Mouse (Mus musculus): ENCODE results near the gene Snrnp70. TPM values are rescaled to one million over a fixed set of nuclear protein-coding genes. Genes with fewer than 3 reads are reported as not detected.
A peak's percentile ranks its signal among the peaks of the same experiment; 100 is the strongest.
"Not testable (repeated sequence)": the region's sequence is repeated elsewhere in the genome, so short reads cannot be mapped to it uniquely, and the experiment has no call there.

The Snrnp70 gene
- total RNA-seq, 2 experiments from 2014 or later = 428 to 429 TPM

GRCm38 (mm10) chr7:45407836-45408235, 12.3 kb upstream of the Snrnp70 start:
- TF ChIP-seq CTCF (IDR thresholded peaks at IDR 0.05) = no peak
- intact Hi-C loops (cut with DNase I) = no loop called here
- Histone ChIP-seq H3K27ac (no peak overlapping the region), H3K4me3 (no peak overlapping the region)
- DNase-seq (ENCODE audit: extremely low spot score in 1 of 2, low spot score in 2 of 2) = no peak

GRCm38 (mm10) chr7:45406157-45407156, 10.9 kb upstream of the Snrnp70 start:
- H3K4me3 ChIP-seq = no peak overlapping the region
- TF ChIP-seq CTCF (IDR thresholded peaks at IDR 0.05) = peak; percentile 12
- no peak for DNase-seq (ENCODE audit: extremely low spot score in 1 of 2, low spot score in 2 of 2)
- H3K27ac ChIP-seq = no peak overlapping the region
- intact Hi-C loops (cut with DNase I) = no loop called here

- intact Hi-C loops (cut with DNase I) = no loop called here
- H3K27ac ChIP-seq = no peak within 1 kb of the TSS
- DNase-seq (ENCODE audit: extremely low spot score in 1 of 2, low spot score in 2 of 2) = peak; percentile 54 to 76
- TF ChIP-seq CTCF (IDR thresholded peaks at IDR 0.05) = peak; percentile 89
- H3K4me3 ChIP-seq = peak within 1 kb of the TSS; percentile 20; the same call in 1 of the 2 replicates
These were observed 9.8 kb upstream of the Snrnp70 start, which contains the start of gene Kcna7 for GRCm38 (mm10) chr7:45405091-45406075. TSS of gene Kcna7 (plus strand) at chr7:45405653.

GRCm38 (mm10) chr7:45403532-45404261, 8.2 kb upstream of the Snrnp70 start:
- H3K27ac ChIP-seq = no peak overlapping the region
- DNase-seq (ENCODE audit: extremely low spot score in 1 of 2, low spot score in 2 of 2) = peak in 1 of 2 experiments; percentile 39
- H3K4me3 ChIP-seq = no peak overlapping the region
- intact Hi-C loops (cut with DNase I) = no loop called here
- peak; percentile 62 for TF ChIP-seq CTCF (IDR thresholded peaks at IDR 0.05)

GRCm38 (mm10) chr7:45401521-45402085, 6.1 kb upstream of the Snrnp70 start:
- Histone ChIP-seq H3K27ac (no peak overlapping the region), H3K4me3 (no peak overlapping the region)
- TF ChIP-seq CTCF (IDR thresholded peaks at IDR 0.05) = no peak
- intact Hi-C loops (cut with DNase I) = no loop called here
- DNase-seq (ENCODE audit: extremely low spot score in 1 of 2, low spot score in 2 of 2) = no peak

GRCm38 (mm10) chr7:45396787-45397186, 1.2 kb upstream of the Snrnp70 start:
- H3K27ac ChIP-seq = no peak overlapping the region
- intact Hi-C loops (cut with DNase I) = loop anchor here (5.0 kb wide), 1 partner anchor 89 kb away; no protein-coding TSS in a partner anchor
- no peak overlapping the region for H3K4me3 ChIP-seq
- no peak for TF ChIP-seq CTCF (IDR thresholded peaks at IDR 0.05)
- no peak for DNase-seq (ENCODE audit: extremely low spot score in 1 of 2, low spot score in 2 of 2)

GRCm38 (mm10) chr7:45396337-45396775, 814 bp upstream of the Snrnp70 start:
- intact Hi-C loops (cut with DNase I) = loop anchor here (5.0 kb wide), 1 partner anchor 89 kb away; no protein-coding TSS in a partner anchor
- peak overlapping the region; percentile 55 for H3K4me3 ChIP-seq
- peak overlapping the region; percentile 66 for H3K27ac ChIP-seq
- TF ChIP-seq CTCF (IDR thresholded peaks at IDR 0.05) = peak; percentile 46
- not testable (repeated sequence) for DNase-seq (ENCODE audit: extremely low spot score in 1 of 2, low spot score in 2 of 2)

GRCm38 (mm10) chr7:45395129-45395541, 407 bp downstream of the Snrnp70 start:
- H3K27ac ChIP-seq = peak overlapping the region; percentile 98
- DNase-seq (ENCODE audit: extremely low spot score in 1 of 2, low spot score in 2 of 2) = no peak
- H3K4me3 ChIP-seq = peak overlapping the region; percentile 90
- intact Hi-C loops (cut with DNase I) = loop anchor here (5.0 kb wide), 1 partner anchor 88 kb away; no protein-coding TSS in a partner anchor
- no peak for TF ChIP-seq CTCF (IDR thresholded peaks at IDR 0.05)

- DNase-seq (ENCODE audit: extremely low spot score in 1 of 2, low spot score in 2 of 2) = no peak
- Histone ChIP-seq H3K27ac (no peak overlapping the region), H3K4me3 (no peak overlapping the region)
- peak; percentile 8 for TF ChIP-seq CTCF (IDR thresholded peaks at IDR 0.05)
- intact Hi-C loops (cut with DNase I) = no loop called here
These were observed 9.5 kb downstream of the Snrnp70 start for GRCm38 (mm10) chr7:45386077-45386476.

- no peak for TF ChIP-seq CTCF (IDR thresholded peaks at IDR 0.05)
- intact Hi-C loops (cut with DNase I) = no loop called here
- DNase-seq (ENCODE audit: extremely low spot score in 1 of 2, low spot score in 2 of 2) = no peak
- Histone ChIP-seq H3K4me3 (no peak overlapping the region), H3K27ac (no peak overlapping the region)
These were observed 19.5 kb downstream of the Snrnp70 start for GRCm38 (mm10) chr7:45376057-45376456.

Data from left cerebral cortex, adult 2 months (tissue).